Comparison of ENCODE assay signal across 8 mouse cellular contexts in the genomic region with DNA sequence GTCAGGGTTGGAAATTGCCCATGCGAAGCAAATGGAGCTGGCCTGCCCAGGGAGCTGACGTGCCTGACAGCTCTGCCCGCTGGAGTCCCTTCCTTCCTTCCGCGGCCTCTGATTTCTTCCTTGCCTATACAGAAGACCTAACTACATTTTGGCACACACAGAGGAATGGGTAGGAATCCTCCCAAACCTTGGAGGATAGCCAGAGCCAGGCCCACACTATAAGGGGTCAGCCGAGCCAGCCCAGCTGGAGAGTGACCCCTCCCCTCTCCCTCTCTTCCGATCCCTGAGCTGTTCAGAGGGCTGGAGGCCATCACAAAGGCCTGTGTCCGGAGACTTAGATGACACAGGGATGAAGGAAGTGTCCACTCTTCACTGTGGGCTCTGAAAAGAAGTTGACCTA. TPM values are rescaled to one million over a fixed set of nuclear protein-coding genes. Genes with fewer than 3 reads are reported as not detected.
DNase-seq lines count a peak whose midpoint lies in the region; ATAC-seq and TF ChIP-seq lines count a peak whose summit lies in the region.

No protein-coding gene starts in this region.

- WGBS in hindbrain, embryonic 10.5 days, result 5% methylated on average over 8 of the region's 8 CpGs
- WGBS in limb, embryonic 13.5 days, result 15% methylated on average over 8 of the region's 8 CpGs
- WGBS in olfactory bulb, adult 2 months, result 40% methylated on average over 8 of the region's 8 CpGs

- H3K4me2 ChIP-seq in limb, embryonic 13.5 days (replicated peaks), result peak overlapping the region; percentile 97

- no peak for TF ChIP-seq POLR2A in olfactory bulb, adult 2 months (IDR thresholded peaks at IDR 0.05; ENCODE audit: insufficient read depth, low read depth, low read length)

- 0 out of 2 replicates have a peak, but pooled peaks have one; percentile 6 for ATAC-seq in limb, embryonic 13.5 days (ENCODE audit: low FRiP score, low read depth)

- 0 out of 2 replicates have a peak, but pooled peaks cover 1% of the 10 kb centered on the region for H3K36me3 ChIP-seq in hindbrain, embryonic 10.5 days
- H3K36me3 ChIP-seq in limb, embryonic 13.5 days, result no peaks in the 10 kb centered on the region

- no peak for TF ChIP-seq CTCF in olfactory bulb, adult 2 months (IDR thresholded peaks at IDR 0.05; ENCODE audit: insufficient read depth, low read depth, low read length)

- H3K9me3 ChIP-seq in hindbrain, embryonic 10.5 days, result no peaks in the 10 kb centered on the region
- no peaks in the 10 kb centered on the region for H3K9me3 ChIP-seq in limb, embryonic 13.5 days

- H3K27me3 ChIP-seq in hindbrain, embryonic 10.5 days (ENCODE audit: insufficient read depth, poor library complexity, severe bottlenecking), result peaks cover 56% of the 10 kb centered on the region
- peaks cover 48% of the 10 kb centered on the region for H3K27me3 ChIP-seq in limb, embryonic 13.5 days

- peak overlapping the region; percentile 89 for H3K27ac ChIP-seq in hindbrain, embryonic 10.5 days
- H3K27ac ChIP-seq in limb, embryonic 13.5 days, result no peak overlapping the region
- H3K27ac ChIP-seq in olfactory bulb, adult 2 months (ENCODE audit: insufficient read depth, low read depth, low read length), result peak overlapping the region; percentile 47; the same call in 1 of the 2 replicates

- peak; percentile 13 for DNase-seq in adrenal gland, postnatal 10 days
- DNase-seq in adrenal gland, postnatal 4 days (ENCODE audit: low spot score in 2 of 2), result no peak
- DNase-seq in cerebellum, postnatal 36 days, result peak; percentile 32 to 39
- no peak for DNase-seq in hindbrain, embryonic 10.5 days (ENCODE audit: low spot score)
- DNase-seq in frontal cortex, postnatal 25 days (ENCODE audit: low spot score in 2 of 2), result no peak
- no peak for DNase-seq in spleen, postnatal 4 days (ENCODE audit: low spot score in 2 of 2)

- H3K4me1 ChIP-seq in hindbrain, embryonic 10.5 days (replicated peaks), result peaks cover 38% of the 10 kb centered on the region
- H3K4me1 ChIP-seq in limb, embryonic 13.5 days, result peaks cover 26% of the 10 kb centered on the region
- peaks cover 31% of the 10 kb centered on the region for H3K4me1 ChIP-seq in olfactory bulb, adult 2 months (ENCODE audit: control insufficient read depth, insufficient read depth, low read length)

- peak overlapping the region; percentile 71 for H3K9ac ChIP-seq in limb, embryonic 13.5 days

- H3K4me3 ChIP-seq in hindbrain, embryonic 10.5 days, result peak overlapping the region; percentile 80
- H3K4me3 ChIP-seq in limb, embryonic 13.5 days, result peak overlapping the region; percentile 59
- peak overlapping the region; percentile 90 for H3K4me3 ChIP-seq in olfactory bulb, adult 2 months (ENCODE audit: insufficient read depth, low read depth, low read length)

RNA-seq across cellular contexts. Expression of gene Cdh4, which starts 0.5 kb away (rescaled TPM):
- total RNA-seq in adrenal gland, postnatal 10 days (2021), result 1 to 10 TPM; 2.8 to 5.2 TPM
- total RNA-seq in adrenal gland, postnatal 4 days (2021), result 1 to 10 TPM; 6.8 to 7.7 TPM
- 7.0 and 8.7 TPM in 2 replicates for polyA plus RNA-seq in hindbrain, embryonic 10.5 days (2016; fragmentation: Nextera tagmentation; extraction: Ambion mirVana)
- 12.2 and 13.3 TPM in 2 replicates for polyA plus RNA-seq in limb, embryonic 13.5 days (2015; fragmentation: Nextera tagmentation; extraction: Ambion mirVana)
- 71.6 TPM in 1 of 2 replicates, not detected in the other for polyA plus RNA-seq in olfactory bulb, adult 2 months (2012; ENCODE audit: insufficient read depth, insufficient read length, low replicate concordance, missing spikeins)

Comparison
In these comparisons a context has a peak if more than half of its experiments do, and no peak if none do; other contexts are left out.
1. DNase-seq: peak in adrenal gland, postnatal 10 days (single experiment) and cerebellum, postnatal 36 days (2 of 2); none in adrenal gland, postnatal 4 days (0 of 2), hindbrain, embryonic 10.5 days (single experiment), frontal cortex, postnatal 25 days (0 of 2) and spleen, postnatal 4 days (0 of 2).
2. Peak in every context shown above with its lines, with median percentiles within 50 percentile points of each other: H3K4me3 ChIP-seq.